Mouse (Mus musculus) myocyte (in vitro differentiated cells): ENCODE data around the gene Prkd3. TPM values are rescaled to one million over a fixed set of nuclear protein-coding genes. Genes with fewer than 3 reads are reported as not detected.

Experiments used
- H3K27me3 ChIP-seq: one replicate; pipeline ENCODE4 v1.6.1; 2011; ENCODE audit not compliant: control insufficient read depth, insufficient read depth, insufficient read length
- H3K36me3 ChIP-seq: one replicate; pipeline ENCODE4 v1.6.1; 2011; ENCODE audit not compliant: control insufficient read depth, insufficient read depth
- H3K4me2 ChIP-seq: one replicate; pipeline ENCODE4 v1.6.1; 2011; ENCODE audit warnings: low read depth, control low read depth
- H3K4me3 ChIP-seq: one replicate; pipeline ENCODE4 v1.5.1; 2011; ENCODE audit warnings: mild to moderate bottlenecking, control low read depth, moderate library complexity
- H3K79me2 ChIP-seq: one replicate; pipeline ENCODE4 v1.6.1; 2011; ENCODE audit not compliant: control insufficient read depth, insufficient read depth
- H3ac ChIP-seq: one replicate; pipeline ENCODE4 v1.6.1; 2011; ENCODE audit not compliant: control insufficient read depth, insufficient read length
- CEBPB ChIP-seq: IDR thresholded peaks from 2 replicates; pipeline ENCODE4 v1.6.1; 2011; ENCODE audit warnings: mild to moderate bottlenecking, moderate library complexity; ENCODE audit not compliant: poor library complexity, insufficient read depth, severe bottlenecking
- E2F4 ChIP-seq: IDR thresholded peaks from one replicate; pipeline ENCODE4 v1.6.1; 2011; ENCODE audit warnings: mild to moderate bottlenecking, control low read depth, moderate library complexity; ENCODE audit not compliant: insufficient read depth
- MAX ChIP-seq: IDR thresholded peaks from one replicate; pipeline ENCODE4 v1.6.1; 2011; ENCODE audit warnings: low read depth, mild to moderate bottlenecking, control low read depth
- MYOD1 ChIP-seq, 3 experiments: IDR thresholded peaks; one replicate each; pipeline ENCODE4 v1.6.1; 2011; ENCODE audit warnings: control low read depth in 2 of 3, low read depth in 2 of 3, mild to moderate bottlenecking in 2 of 3, moderate library complexity in 1 of 3; ENCODE audit not compliant: insufficient read length in 2 of 3, control insufficient read depth in 1 of 3
- MYOG ChIP-seq, 3 experiments: IDR thresholded peaks; one replicate each; pipeline ENCODE4 v1.6.1; 2011; ENCODE audit warnings: control low read depth in 2 of 3, low read depth in 2 of 3, mild to moderate bottlenecking in 2 of 3; ENCODE audit not compliant: insufficient read length in 2 of 3, control insufficient read depth in 1 of 3, insufficient read depth in 1 of 3
- POLR2A ChIP-seq: IDR thresholded peaks from one replicate; pipeline ENCODE4 v1.6.1; 2011; ENCODE audit warnings: low read depth, mild to moderate bottlenecking, control low read depth, moderate library complexity; ENCODE audit not compliant: insufficient read length
- POLR2AphosphoS2 ChIP-seq: IDR thresholded peaks from one replicate; pipeline ENCODE4 v1.6.1; 2011; ENCODE audit warnings: low read depth, control low read depth; ENCODE audit not compliant: insufficient read length
- REST ChIP-seq: IDR thresholded peaks from one replicate; pipeline ENCODE4 v1.6.1; 2011; ENCODE audit warnings: mild to moderate bottlenecking, control low read depth, moderate library complexity; ENCODE audit not compliant: insufficient read depth, insufficient read length
- SRF ChIP-seq: IDR thresholded peaks from one replicate; pipeline ENCODE4 v1.6.1; 2011; ENCODE audit warnings: low read depth; ENCODE audit not compliant: control insufficient read depth, insufficient read length
- TCF12 ChIP-seq: IDR thresholded peaks from one replicate; pipeline ENCODE4 v1.6.1; 2011; ENCODE audit warnings: mild to moderate bottlenecking, control low read depth; ENCODE audit not compliant: poor library complexity, insufficient read depth, severe bottlenecking
- TCF3 ChIP-seq: IDR thresholded peaks from one replicate; pipeline ENCODE4 v1.6.1; 2011; ENCODE audit warnings: low read depth, control low read depth; ENCODE audit not compliant: insufficient read length
- USF1 ChIP-seq: IDR thresholded peaks from one replicate; pipeline ENCODE4 v1.6.1; 2011; ENCODE audit warnings: low read depth, mild to moderate bottlenecking, control low read depth, moderate library complexity
- polyA plus RNA-seq: library from polyadenylated mRNA; unstranded; fragments of >200 nt; fragmentation: generic; extraction: Trizol; gene quantifications from one replicate; pipeline ENCODE4 v1.2.1, GENCODE M21; 2012; ENCODE audit warnings: missing spikeins

Prkd3 gene
- polyA plus RNA-seq, 1 experiment, result 11.4 TPM

DNA sequence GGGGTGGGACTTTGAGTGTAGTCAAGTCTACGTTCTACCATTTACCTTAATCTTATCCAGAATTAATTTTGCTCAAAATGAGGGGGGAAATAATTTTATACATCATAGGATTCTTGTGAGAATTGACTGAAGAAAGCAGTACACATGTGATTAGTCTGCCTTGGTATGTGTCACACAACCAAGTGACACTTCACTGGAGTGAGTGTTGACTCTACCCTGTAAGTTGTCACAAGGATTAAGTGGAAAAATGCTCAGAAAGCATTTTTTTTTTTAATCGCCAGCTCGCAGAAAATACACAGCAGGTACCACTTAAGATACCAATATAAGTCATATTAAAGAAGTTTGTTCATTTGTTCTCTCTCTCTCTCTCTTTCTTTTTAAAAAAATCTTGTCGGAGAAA lies 3.9 kb upstream of the Prkd3 start:
- Histone ChIP-seq H3K27me3 (no peaks in the 10 kb centered on the region), H3K36me3 (no peaks in the 10 kb centered on the region), H3ac (no peak overlapping the region), H3K4me2 (no peak overlapping the region), H3K4me3 (no peak overlapping the region), H3K79me2 (peaks cover 6% of the 10 kb centered on the region)
- no peak for TF ChIP-seq E2F4
- TF ChIP-seq MYOD1 (IDR thresholded peaks at IDR 0.05; ENCODE audit: control insufficient read depth in 1 of 3, insufficient read length in 2 of 3, low read depth in 2 of 3), result no peak
- TF ChIP-seq MYOG (IDR thresholded peaks at IDR 0.05; ENCODE audit: control insufficient read depth in 1 of 3, insufficient read depth in 1 of 3, insufficient read length in 2 of 3, low read depth in 2 of 3), result no peak
- no peak for TF ChIP-seq POLR2AphosphoS2

DNA sequence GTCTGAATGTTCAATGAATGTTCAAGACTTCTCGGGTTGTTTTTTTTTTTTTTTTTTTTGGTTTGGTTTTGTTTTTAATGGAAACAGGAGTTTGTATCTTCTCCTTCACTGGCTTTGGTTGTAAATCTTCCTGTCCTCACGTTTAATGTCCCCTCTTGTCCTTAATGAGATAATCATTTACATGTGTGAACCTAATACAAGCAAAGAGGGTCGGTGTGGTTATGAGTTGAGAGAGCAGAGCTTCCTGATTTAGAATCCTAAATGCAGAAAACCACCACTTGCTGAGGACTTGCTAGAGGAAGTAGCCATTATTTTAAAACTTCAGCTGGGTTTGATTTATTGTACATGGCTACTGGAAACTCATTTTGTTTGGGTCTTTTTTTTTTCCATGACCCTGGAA lies 2.1 kb upstream of the Prkd3 start:
- H3K36me3 ChIP-seq, result no peaks in the 10 kb centered on the region
- no peak overlapping the region for H3K4me3 ChIP-seq
- H3K4me2 ChIP-seq, result no peak overlapping the region
- no peak overlapping the region for H3ac ChIP-seq
- peaks cover 24% of the 10 kb centered on the region for H3K79me2 ChIP-seq
- no peak for TF ChIP-seq POLR2AphosphoS2
- no peak for TF ChIP-seq MYOG (IDR thresholded peaks at IDR 0.05; ENCODE audit: control insufficient read depth in 1 of 3, insufficient read depth in 1 of 3, insufficient read length in 2 of 3, low read depth in 2 of 3)
- no peak for TF ChIP-seq TCF12
- TF ChIP-seq POLR2A, result no peak
- TF ChIP-seq CEBPB, result no peak
- TF ChIP-seq SRF, result no peak
- no peak for TF ChIP-seq MAX
- TF ChIP-seq REST, result no peak
- no peak for TF ChIP-seq TCF3
- TF ChIP-seq E2F4, result no peak
- TF ChIP-seq MYOD1 (IDR thresholded peaks at IDR 0.05; ENCODE audit: control insufficient read depth in 1 of 3, insufficient read length in 2 of 3, low read depth in 2 of 3), result no peak
- TF ChIP-seq USF1, result no peak
- no peaks in the 10 kb centered on the region for H3K27me3 ChIP-seq

DNA sequence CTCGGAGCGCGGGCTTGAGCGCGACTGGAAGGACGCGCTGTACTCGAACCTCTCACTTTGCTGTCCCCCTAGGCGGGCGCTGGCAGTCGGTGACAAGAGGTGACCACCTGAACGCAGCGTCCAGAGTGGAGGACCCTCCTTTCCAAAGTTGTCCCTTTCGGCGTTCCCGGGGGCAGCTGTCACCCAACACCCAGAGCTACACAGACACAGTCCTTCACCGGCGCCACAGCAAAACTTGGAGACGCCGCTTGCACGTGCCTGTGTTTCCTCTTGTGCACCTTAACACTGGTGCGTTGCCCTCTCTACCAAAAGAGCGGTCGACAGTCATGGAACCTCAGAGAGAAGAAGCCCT lies 344 bp upstream of the Prkd3 start:
- peak overlapping the region; percentile 72 for H3K4me2 ChIP-seq
- TF ChIP-seq CEBPB (no peak), MYOG (IDR thresholded peaks at IDR 0.05; ENCODE audit: control insufficient read depth in 1 of 3, insufficient read depth in 1 of 3, insufficient read length in 2 of 3, low read depth in 2 of 3) (no peak), POLR2AphosphoS2 (no peak), TCF3 (no peak)
- H3K79me2 ChIP-seq, result peaks cover 41% of the 10 kb centered on the region
- peak overlapping the region; percentile 67 for H3K4me3 ChIP-seq
- H3K27me3 ChIP-seq, result no peaks in the 10 kb centered on the region
- H3ac ChIP-seq, result peak overlapping the region; percentile 72
- no peaks in the 10 kb centered on the region for H3K36me3 ChIP-seq

DNA sequence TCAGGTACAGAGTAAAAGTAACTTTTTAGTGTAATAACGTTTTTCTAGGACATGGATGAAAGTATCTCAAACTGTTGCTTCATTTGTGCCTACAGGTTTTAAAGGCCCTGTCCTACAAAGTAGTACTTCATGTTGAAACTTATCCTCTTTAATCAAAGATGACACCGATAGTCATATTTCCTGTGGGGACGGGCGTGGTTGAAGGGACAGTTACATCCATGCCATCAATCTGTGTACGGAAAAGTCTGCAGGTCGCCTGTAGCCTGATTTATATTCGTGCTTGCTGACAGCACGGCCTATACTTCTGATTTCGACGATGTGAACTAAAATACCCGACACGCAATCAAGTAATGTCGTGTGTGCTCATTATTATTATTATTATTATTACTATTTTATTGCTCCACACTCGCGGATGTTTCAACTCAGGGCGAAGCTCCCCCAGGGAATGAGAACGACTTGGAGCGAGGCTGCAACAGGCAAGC lies 849 bp downstream of the Prkd3 start:
- peak overlapping the region; percentile 93 for H3K4me2 ChIP-seq
- no peaks in the 10 kb centered on the region for H3K27me3 ChIP-seq
- H3ac ChIP-seq, result peak overlapping the region; percentile 72
- TF ChIP-seq MYOD1 (IDR thresholded peaks at IDR 0.05; ENCODE audit: control insufficient read depth in 1 of 3, insufficient read length in 2 of 3, low read depth in 2 of 3), result no peak
- no peak for TF ChIP-seq MYOG (IDR thresholded peaks at IDR 0.05; ENCODE audit: control insufficient read depth in 1 of 3, insufficient read depth in 1 of 3, insufficient read length in 2 of 3, low read depth in 2 of 3)
- no peak for TF ChIP-seq E2F4
- H3K4me3 ChIP-seq, result peak overlapping the region; percentile 67
- H3K79me2 ChIP-seq, result peaks cover 52% of the 10 kb centered on the region
- H3K36me3 ChIP-seq, result no peaks in the 10 kb centered on the region

DNA sequence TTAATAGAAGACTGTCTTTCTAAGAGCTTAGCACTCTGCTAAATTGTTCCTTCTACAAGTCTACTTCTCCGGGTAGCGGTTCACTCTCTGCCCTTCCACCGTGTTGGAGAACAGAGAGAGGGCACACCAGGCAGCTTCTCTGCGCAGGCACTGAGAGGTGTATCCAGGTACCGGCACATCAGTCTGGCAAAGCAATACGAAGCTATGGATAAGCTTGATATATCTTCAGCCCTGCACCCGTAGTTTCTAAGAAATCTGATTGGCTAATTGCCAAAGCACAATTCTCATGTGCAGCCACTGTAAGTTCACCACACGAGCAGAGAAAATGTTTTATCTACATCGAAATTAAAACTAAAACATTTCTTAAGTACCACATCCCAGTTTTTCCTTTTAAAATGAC lies 2.2 kb downstream of the Prkd3 start:
- no peak for TF ChIP-seq USF1
- Histone ChIP-seq H3K79me2 (peaks cover 65% of the 10 kb centered on the region), H3K36me3 (no peaks in the 10 kb centered on the region), H3K4me3 (no peak overlapping the region), H3ac (no peak overlapping the region), H3K27me3 (no peaks in the 10 kb centered on the region), H3K4me2 (no peak overlapping the region)

DNA sequence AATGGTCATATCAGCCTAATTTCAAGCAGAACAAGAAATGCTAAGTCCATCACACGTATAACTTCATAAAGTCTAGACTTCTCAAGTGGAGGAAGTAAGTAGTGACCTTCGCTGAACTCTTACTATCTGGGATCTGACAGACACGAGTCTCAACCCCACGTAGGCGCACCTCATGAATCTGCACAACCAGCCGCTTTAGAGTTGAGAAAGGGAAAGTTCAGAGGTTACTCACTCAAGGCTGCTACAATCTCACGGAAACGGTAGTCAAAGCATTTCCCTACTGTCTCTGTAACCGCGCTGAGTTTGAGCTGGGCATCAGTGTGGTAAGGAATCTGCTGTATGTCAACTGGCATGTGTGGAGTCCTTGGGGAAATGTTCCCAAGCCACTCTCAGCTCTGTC lies 4.8 kb downstream of the Prkd3 start:
- peaks cover 19% of the 10 kb centered on the region for H3K36me3 ChIP-seq
- no peak for TF ChIP-seq E2F4
- no peak for TF ChIP-seq CEBPB
- no peak for TF ChIP-seq MYOD1 (IDR thresholded peaks at IDR 0.05; ENCODE audit: control insufficient read depth in 1 of 3, insufficient read length in 2 of 3, low read depth in 2 of 3)
- TF ChIP-seq REST, result no peak
- no peak for TF ChIP-seq POLR2A
- TF ChIP-seq MAX, result no peak
- no peak for TF ChIP-seq USF1
- no peak for TF ChIP-seq POLR2AphosphoS2
- no peak for TF ChIP-seq TCF12
- TF ChIP-seq TCF3, result no peak
- no peak for TF ChIP-seq SRF
- TF ChIP-seq MYOG (IDR thresholded peaks at IDR 0.05; ENCODE audit: control insufficient read depth in 1 of 3, insufficient read depth in 1 of 3, insufficient read length in 2 of 3, low read depth in 2 of 3), result no peak
- H3K27me3 ChIP-seq, result no peaks in the 10 kb centered on the region
- no peak overlapping the region for H3K4me2 ChIP-seq
- H3K79me2 ChIP-seq, result peaks cover 83% of the 10 kb centered on the region
- H3K4me3 ChIP-seq, result no peak overlapping the region
- H3ac ChIP-seq, result no peak overlapping the region
